Mouse (Mus musculus) megakaryocyte progenitor cell, adult 5-6 weeks (primary cell): ENCODE results near the gene Fance. TPM values are rescaled to one million over a fixed set of nuclear protein-coding genes. Genes with fewer than 3 reads are reported as not detected.
"Not testable (repeated sequence)": the region's sequence is repeated elsewhere in the genome, so short reads cannot be mapped to it uniquely, and the experiment has no call there.

ENCODE experiments used
- ATAC-seq: replicated peaks from 2 replicates; pipeline ENCODE4 v1.8.0; 2016; ENCODE audit warnings: mild to moderate bottlenecking, moderate TSS enrichment, inconsistent platforms; ENCODE audit not compliant: poor library complexity
- total RNA-seq, 2 experiments: library from RNA; stranded (forward) in 1 of 2; stranded (reverse) in 1 of 2; fragments of 157-497, 149-512 nt in 1 of 2; fragments of 200-1000 nt in 1 of 2; gene quantifications; 2 replicates each; pipeline versions ENCODE4 v1.2.3 to v1.2.4; 2015 to 2017

Fance gene
- total RNA-seq, 2 experiments from 2014 or later, result 11.0 to 34.8 TPM

DNA sequence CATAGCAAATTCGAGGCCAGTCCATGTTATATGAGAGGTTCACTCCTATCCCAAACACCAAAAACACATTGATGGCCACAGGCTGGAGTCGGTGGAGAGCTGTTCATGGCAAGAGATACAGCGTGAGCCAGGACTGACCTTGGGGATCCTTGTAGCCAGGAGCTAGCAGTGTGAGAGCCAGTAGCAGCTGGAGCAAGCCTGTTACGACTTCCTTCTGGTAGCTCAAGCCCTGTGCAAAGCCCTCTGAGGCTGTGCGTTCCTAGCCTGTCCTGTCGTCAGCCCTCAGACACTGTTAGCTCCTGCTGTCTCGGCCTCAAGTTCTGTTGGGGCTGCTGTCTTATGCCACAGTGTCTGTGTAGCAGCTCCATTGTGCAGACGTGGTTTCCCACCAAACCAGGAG lies 10.5 kb downstream of the Fance start:
- ATAC-seq, result no peak

DNA sequence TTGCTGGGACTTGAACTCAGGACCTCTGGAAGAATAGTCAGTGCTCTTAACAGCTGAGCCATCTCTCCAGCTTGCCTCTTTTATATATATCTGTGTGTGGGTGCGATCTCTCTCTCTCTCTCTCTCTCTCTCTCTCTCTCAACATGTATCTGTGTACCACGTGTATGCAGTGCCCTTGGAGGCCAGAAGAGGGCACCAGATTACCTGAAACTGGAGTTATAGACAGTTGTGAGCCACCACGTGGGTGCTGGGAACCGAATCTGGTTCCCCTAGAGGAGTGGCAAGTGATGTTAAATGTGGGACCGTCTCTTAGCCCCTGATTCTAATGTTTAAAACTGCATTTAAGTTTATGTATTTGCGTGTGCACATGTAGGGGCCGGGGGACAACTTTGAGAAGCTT lies 11.1 kb downstream of the Fance start:
- ATAC-seq, result not testable (repeated sequence)

- ATAC-seq, result no peak
Measured at GRCm38 (mm10) chr17:28325751-28326150, 12.4 kb downstream of the Fance start.

DNA sequence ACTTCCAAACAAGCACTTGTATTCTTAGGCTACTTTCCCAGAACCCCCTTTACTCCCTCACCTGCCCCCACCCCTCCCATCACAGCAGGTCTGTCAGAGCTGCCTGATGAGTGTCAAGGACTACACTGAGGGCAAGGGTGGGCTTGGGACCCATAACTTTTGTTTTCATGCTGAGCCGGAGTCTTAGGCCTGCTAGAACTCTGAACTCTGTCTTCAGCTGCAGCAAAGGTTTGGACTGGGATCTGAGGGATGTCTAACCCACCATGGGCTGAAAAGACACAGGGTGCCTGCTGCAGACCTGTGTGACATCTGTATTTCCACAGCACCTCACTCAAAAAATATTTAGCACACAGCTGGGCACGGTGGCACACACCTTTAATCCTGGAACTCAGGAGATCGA lies 13.6 kb downstream of the Fance start:
- ATAC-seq, result no peak

- ATAC-seq, result peak; percentile 20; the same call in 1 of the 2 replicates
Measured at GRCm38 (mm10) chr17:28327673-28328325, 14.5 kb downstream of the Fance start.

- ATAC-seq, result peak; percentile 81
Measured at GRCm38 (mm10) chr17:28328366-28328928, 15.1 kb downstream of the Fance start, which contains the start of gene Rpl10a. Gene Rpl10a, plus strand, starts transcription at chr17:28328471.

DNA sequence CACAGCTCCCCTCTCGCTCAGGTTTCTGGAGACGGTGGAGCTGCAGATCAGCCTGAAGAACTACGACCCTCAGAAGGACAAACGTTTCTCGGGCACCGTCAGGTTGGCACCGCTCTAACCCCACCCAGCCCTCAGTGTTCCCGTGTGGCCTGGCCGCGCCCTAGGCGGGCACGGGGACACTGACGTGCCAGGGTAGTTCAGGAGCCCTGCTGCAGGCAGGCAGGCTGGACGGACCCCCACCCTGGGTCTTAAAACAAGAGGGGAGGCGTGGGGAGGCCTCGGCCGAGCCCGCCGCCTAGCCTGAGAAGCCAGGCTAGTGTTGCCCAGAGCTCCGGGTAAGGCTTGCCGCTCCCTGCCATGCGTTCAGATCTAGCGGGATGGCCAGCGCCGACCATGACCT lies 15.6 kb downstream of the Fance start:
- ATAC-seq, result 0 out of 2 replicates have a peak, but pooled peaks have one; percentile 11

- no peak for ATAC-seq
Measured at GRCm38 (mm10) chr17:28329503-28330231, 16.3 kb downstream of the Fance start.

DNA sequence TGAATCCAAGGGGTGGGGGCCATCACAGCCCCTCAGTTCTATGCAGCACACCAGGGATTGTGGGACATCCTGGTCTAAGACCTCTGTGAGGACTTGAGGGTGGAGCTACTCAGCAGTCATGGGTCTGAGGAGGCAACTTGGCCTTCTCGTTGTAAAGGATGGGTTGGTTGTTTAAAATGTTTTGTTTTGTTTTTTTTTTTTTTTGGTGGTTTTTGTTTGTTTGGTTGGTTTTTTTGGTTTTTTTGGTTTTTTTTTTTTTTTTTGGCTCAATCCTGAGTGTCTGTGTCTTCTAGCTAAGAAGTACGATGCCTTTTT lies 16.9 kb downstream of the Fance start:
- ATAC-seq, result no peak

GRCm38 (mm10) chr17:28330590-28330989 lies 17.3 kb downstream of the Fance start:
- not testable (repeated sequence) for ATAC-seq

- no peak for ATAC-seq
Measured at GRCm38 (mm10) chr17:28331241-28332112, 18.2 kb downstream of the Fance start.

GRCm38 (mm10) chr17:28332113-28332914 lies 19.0 kb downstream of the Fance start:
- ATAC-seq, result no peak

DNA sequence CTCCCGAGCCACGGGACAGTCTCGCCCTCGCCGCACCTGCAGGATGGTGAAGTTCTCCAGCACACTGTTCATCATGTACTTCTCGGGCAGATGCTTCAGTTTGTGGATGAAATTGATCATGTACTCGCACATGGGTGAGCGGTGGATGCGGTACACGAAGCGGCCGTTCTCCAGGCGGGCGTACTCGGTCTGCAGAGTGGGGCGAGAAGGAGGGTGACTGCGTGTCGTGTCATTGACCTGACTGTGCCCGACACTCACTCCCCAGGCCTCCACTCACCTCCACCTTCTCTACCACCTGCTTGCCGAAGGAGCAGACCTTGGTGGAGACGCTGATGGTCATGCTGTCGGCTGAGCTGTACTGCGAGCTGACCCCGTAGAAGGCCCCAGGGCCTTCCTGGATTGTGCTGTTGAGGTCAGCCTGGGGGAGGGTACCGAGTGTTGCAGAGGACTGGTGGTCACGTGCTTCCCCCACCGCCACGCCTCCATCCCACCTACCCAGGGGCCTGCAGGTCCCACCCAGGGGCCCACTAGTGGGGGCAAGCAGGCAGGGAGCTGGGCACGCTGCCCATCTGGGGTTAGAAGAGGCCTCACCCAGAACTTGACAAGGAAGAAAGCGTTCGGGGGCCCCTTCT lies 19.7 kb downstream of the Fance start:
- no peak for ATAC-seq

- ATAC-seq, result no peak
Measured at GRCm38 (mm10) chr17:28335267-28335666, 21.9 kb downstream of the Fance start.

DNA sequence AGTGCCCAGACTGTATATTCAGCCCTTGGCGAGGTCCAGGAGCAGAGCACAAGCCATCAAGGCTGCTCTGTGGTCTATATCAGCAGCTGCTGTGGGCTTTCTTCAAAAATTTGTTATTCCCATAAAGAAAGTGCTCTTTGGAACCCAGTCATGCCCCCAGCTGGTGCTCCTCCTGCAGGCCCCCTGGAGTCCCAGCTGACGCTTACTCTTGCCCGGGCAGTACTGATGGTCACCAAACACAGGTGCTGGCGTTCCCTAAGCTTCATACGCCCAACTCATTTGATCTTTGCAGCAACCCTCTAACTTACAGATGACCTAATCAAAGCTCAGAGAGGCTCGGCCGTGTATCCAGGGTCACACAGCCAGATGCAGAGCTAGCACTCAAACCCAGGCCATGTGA lies 24.2 kb downstream of the Fance start:
- no peak for ATAC-seq

- peak; percentile 8; the same call in 1 of the 2 replicates for ATAC-seq
Measured at GRCm38 (mm10) chr17:28340578-28340977, 27.3 kb downstream of the Fance start.

- ATAC-seq, result peak; percentile 86
Measured at GRCm38 (mm10) chr17:28341091-28341490, 27.8 kb downstream of the Fance start.

GRCm38 (mm10) chr17:28344050-28344607 lies 30.8 kb downstream of the Fance start:
- no peak for ATAC-seq

- ATAC-seq, result no peak
Measured at GRCm38 (mm10) chr17:28344670-28345069, 31.4 kb downstream of the Fance start.
